ENCODE assay signal across 7 mouse cellular contexts in the genomic region with DNA sequence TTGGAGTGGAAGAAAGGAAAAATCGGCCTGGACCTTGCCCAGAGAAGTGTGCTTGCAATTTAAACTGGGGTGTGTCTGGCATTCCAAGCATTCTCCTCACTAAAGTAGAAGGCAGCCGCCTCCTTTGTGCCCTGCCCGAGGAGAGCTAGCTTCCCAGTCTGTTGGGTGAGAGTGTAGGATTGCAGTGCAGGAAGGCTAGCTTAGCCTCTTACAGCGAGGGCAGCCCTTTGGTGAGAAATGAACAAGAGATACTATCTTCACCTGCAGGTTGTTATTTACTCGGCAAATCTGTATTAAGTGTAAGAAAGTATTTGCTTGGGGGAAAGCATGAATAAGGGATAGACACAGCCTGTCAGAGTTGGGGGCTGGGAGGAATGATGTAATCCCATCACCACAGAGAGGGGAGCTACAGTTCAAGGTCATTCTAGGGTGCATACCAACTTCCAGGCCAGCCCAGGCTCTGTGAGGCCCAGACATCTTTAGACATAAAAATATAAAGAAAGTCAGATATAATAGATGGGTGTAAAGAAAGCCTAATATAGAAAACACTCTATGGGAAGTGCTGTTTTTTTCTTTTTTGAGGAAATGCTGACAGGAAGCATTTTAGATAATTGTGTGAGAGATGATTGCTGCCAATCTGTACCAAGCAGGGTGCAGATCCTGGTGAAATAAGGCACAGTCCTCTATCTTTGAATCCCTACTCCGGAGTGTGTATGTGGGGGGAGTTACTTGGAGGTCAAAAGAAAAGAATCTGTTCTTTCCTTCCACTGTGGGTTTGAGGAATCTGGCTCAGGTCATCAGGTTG. TPM values are rescaled to one million over a fixed set of nuclear protein-coding genes. Genes with fewer than 3 reads are reported as not detected.
DNase-seq lines count a peak whose midpoint lies in the region.

No protein-coding gene starts in this region.

- peak overlapping the region; percentile 91 for H3K27ac ChIP-seq in heart, embryonic 10.5 days
- H3K27ac ChIP-seq in limb, embryonic 10.5 days, result 0 out of 2 replicates have a peak overlapping the region, but pooled peaks have one; percentile 96

- H3K4me1 ChIP-seq in heart, embryonic 10.5 days, result peaks cover 37% of the 10 kb centered on the region
- peaks cover 22% of the 10 kb centered on the region for H3K4me1 ChIP-seq in limb, embryonic 10.5 days

- H3K9me3 ChIP-seq in heart, embryonic 10.5 days, result no peaks in the 10 kb centered on the region
- H3K9me3 ChIP-seq in limb, embryonic 10.5 days (replicated peaks), result no peaks in the 10 kb centered on the region

- peak; percentile 50 for DNase-seq in urinary bladder, postnatal 14 days (ENCODE audit: low spot score)
- no peak for DNase-seq in urinary bladder, postnatal 10 days (ENCODE audit: low spot score)
- DNase-seq in heart, embryonic 10.5 days (ENCODE audit: low spot score), result peak; percentile 86
- DNase-seq in limb, embryonic 10.5 days (ENCODE audit: low spot score), result peak; percentile 37
- DNase-seq in retina, embryonic 14.5 days (ENCODE audit: low spot score), result peak; percentile 22
- DNase-seq in testis, postnatal 14 days (ENCODE audit: low spot score), result no peak
- no peak for DNase-seq in ovary, adult 18-20 months (ENCODE audit: low spot score)

- H3K4me3 ChIP-seq in heart, embryonic 10.5 days, result no peak overlapping the region
- no peak overlapping the region for H3K4me3 ChIP-seq in limb, embryonic 10.5 days

- no peaks in the 10 kb centered on the region for H3K27me3 ChIP-seq in heart, embryonic 10.5 days (ENCODE audit: insufficient read depth, poor library complexity, severe bottlenecking)
- no peaks in the 10 kb centered on the region for H3K27me3 ChIP-seq in limb, embryonic 10.5 days (ENCODE audit: low read depth, poor library complexity, severe bottlenecking)

- H3K36me3 ChIP-seq in heart, embryonic 10.5 days, result peaks cover 2% of the 10 kb centered on the region; the same call in 1 of the 2 replicates
- H3K36me3 ChIP-seq in limb, embryonic 10.5 days, result peaks cover 15% of the 10 kb centered on the region

- 16% methylated on average over 6 of the region's 6 CpGs for WGBS in heart, embryonic 10.5 days
- WGBS in limb, embryonic 10.5 days, result 28% methylated on average over 6 of the region's 6 CpGs

RNA-seq across cellular contexts. Expression of a gene that starts 1.6 kb away (rescaled TPM):
- 59.6 and 66.6 TPM in 2 replicates for polyA plus RNA-seq in heart, embryonic 10.5 days (2016; fragmentation: Nextera tagmentation; extraction: Ambion mirVana)
- polyA plus RNA-seq in limb, embryonic 10.5 days (2016; fragmentation: Nextera tagmentation; extraction: Ambion mirVana), result 72.0 and 80.2 TPM in 2 replicates

RNA-seq across cellular contexts. Expression of a gene that starts 27.5 kb away (rescaled TPM):
- 6.9 and 9.9 TPM in 2 replicates for polyA plus RNA-seq in heart, embryonic 10.5 days (2016; fragmentation: Nextera tagmentation; extraction: Ambion mirVana)
- 3.0 and 3.8 TPM in 2 replicates for polyA plus RNA-seq in limb, embryonic 10.5 days (2016; fragmentation: Nextera tagmentation; extraction: Ambion mirVana)

Comparison
In these comparisons a context has a peak if more than half of its experiments do, and no peak if none do; other contexts are left out.
1. DNase-seq: peak in urinary bladder, postnatal 14 days (single experiment), heart, embryonic 10.5 days (single experiment), limb, embryonic 10.5 days (single experiment) and retina, embryonic 14.5 days (single experiment); none in urinary bladder, postnatal 10 days (single experiment), testis, postnatal 14 days (single experiment) and ovary, adult 18-20 months (single experiment).